Mouse (Mus musculus): ENCODE results near the gene Brix1.

- no peak for TF ChIP-seq CTCF (IDR thresholded peaks at IDR 0.05; ENCODE audit: insufficient read depth, low read length)
- TF ChIP-seq POLR2A (IDR thresholded peaks at IDR 0.05; ENCODE audit: borderline replicate concordance, extremely low read depth, low read depth, low read length): no peak
Measured at GRCm38 (mm10) chr15:10426545-10427266, 59.0 kb downstream of the Brix1 start.

All from lung, adult 2 months (tissue).